Mouse (Mus musculus) forebrain, embryonic 14.5 days (tissue): ENCODE data around the gene Gsdma3. TPM values are rescaled to one million over a fixed set of nuclear protein-coding genes. Genes with fewer than 3 reads are reported as not detected.
"Not testable (repeated sequence)": the region's sequence is repeated elsewhere in the genome, so short reads cannot be mapped to it uniquely, and the experiment has no call there.

Experiments
- ATAC-seq: fragments of 200-750 bp; cut with Nextera tagmentation; 2 replicates; pipeline ENCODE4 v1.8.0; 2017; ENCODE audit warnings: mild to moderate bottlenecking, moderate library complexity
- DNase-seq: peaks from one replicate; pipeline ENCODE4 v3.0.0-alpha.2; 2015; ENCODE audit warnings: low spot score
- H3K27ac ChIP-seq: fragments of 300-500 bp; sonication (generic); 2 replicates; pipeline ENCODE4 v1.5.1; 2014; ENCODE audit warnings: low read depth, mild to moderate bottlenecking, control low read depth, low read length, moderate library complexity
- H3K27me3 ChIP-seq: fragments of 300-500 bp; sonication (generic); replicated peaks from 2 replicates; pipeline ENCODE4 v1.6.1; 2014; ENCODE audit warnings: low read length, control low read depth, mixed read lengths; ENCODE audit not compliant: control insufficient read depth, insufficient read depth
- H3K36me3 ChIP-seq: fragments of 300-500 bp; sonication (generic); 2 replicates; pipeline ENCODE4 v1.6.1; 2014; ENCODE audit warnings: low read length, control low read depth; ENCODE audit not compliant: control insufficient read depth, insufficient read depth
- H3K4me1 ChIP-seq: fragments of 300-500 bp; sonication (generic); 2 replicates; pipeline ENCODE4 v1.6.1; 2014; ENCODE audit warnings: antibody characterized with exemption, low read length, control low read depth; ENCODE audit not compliant: control insufficient read depth, insufficient read depth
- H3K4me2 ChIP-seq: fragments of 300-500 bp; sonication (generic); 2 replicates; pipeline ENCODE4 v1.6.1; 2014; ENCODE audit warnings: mild to moderate bottlenecking, control low read depth, low read length
- H3K4me3 ChIP-seq: fragments of 300-500 bp; sonication (generic); 2 replicates; pipeline ENCODE4 v1.5.1; 2014; ENCODE audit warnings: low read depth, low read length, control low read depth
- H3K9ac ChIP-seq: fragments of 300-500 bp; sonication (generic); 2 replicates; pipeline ENCODE4 v1.6.1; 2014; ENCODE audit warnings: mild to moderate bottlenecking, low read length, control low read depth, moderate library complexity
- H3K9me3 ChIP-seq: fragments of 300-500 bp; sonication (generic); replicated peaks from 2 replicates; pipeline ENCODE4 v1.6.1; 2016; ENCODE audit warnings: low read length, control low read depth, mixed read lengths; ENCODE audit not compliant: control insufficient read depth
- WGBS: fragments of 180-500 bp; shearing (Covaris S2); extraction: QIAGEN DNeasy Blood & Tissue Kit; methylation state at CpG from one replicate; pipeline ENCODE4 v1.1.7; 2014; 5-methylcytosine and 5-hydroxymethylcytosine counted together
- polyA plus RNA-seq: library from polyadenylated mRNA; unstranded; fragments of >200 nt; fragmentation: Nextera tagmentation; extraction: Ambion mirVana; gene quantifications from 2 replicates; pipeline ENCODE4 v1.2.1, GENCODE M21; 2014

Gsdma3 gene
- polyA plus RNA-seq, 1 experiment from 2014 or later = not detected

GRCm38 (mm10) chr11:98671284-98671815 lies 45.2 kb downstream of the Gsdma3 start:
- H3K36me3 ChIP-seq = no peaks in the 10 kb centered on the region
- H3K9ac ChIP-seq = no peak overlapping the region
- H3K27me3 ChIP-seq = no peaks in the 10 kb centered on the region
- H3K9me3 ChIP-seq = no peaks in the 10 kb centered on the region
- H3K27ac ChIP-seq = no peak overlapping the region
- DNase-seq = no peak
- no peak for ATAC-seq
- no peak overlapping the region for H3K4me2 ChIP-seq
- no peaks in the 10 kb centered on the region for H3K4me1 ChIP-seq
- no peak overlapping the region for H3K4me3 ChIP-seq
- WGBS = 87% methylated on average over 3 of the region's 3 CpGs

GRCm38 (mm10) chr11:98671857-98672256 lies 45.7 kb downstream of the Gsdma3 start:
- Histone ChIP-seq H3K27me3 (no peaks in the 10 kb centered on the region), H3K4me3 (no peak overlapping the region), H3K36me3 (no peaks in the 10 kb centered on the region), H3K27ac (no peak overlapping the region), H3K4me2 (no peak overlapping the region), H3K9me3 (no peaks in the 10 kb centered on the region), H3K4me1 (no peaks in the 10 kb centered on the region), H3K9ac (no peak overlapping the region)
- ATAC-seq = no peak
- 65% methylated on average over 5 of the region's 5 CpGs for WGBS
- no peak for DNase-seq

GRCm38 (mm10) chr11:98672482-98672881 lies 46.3 kb downstream of the Gsdma3 start:
- no peaks in the 10 kb centered on the region for H3K27me3 ChIP-seq
- WGBS = 88% methylated on average over 5 of the region's 5 CpGs
- no peaks in the 10 kb centered on the region for H3K9me3 ChIP-seq

GRCm38 (mm10) chr11:98673136-98673535 lies 47.0 kb downstream of the Gsdma3 start:
- WGBS = 2% methylated on average over 6 of the region's 7 CpGs
- not testable (repeated sequence) for H3K4me1 ChIP-seq, H3K4me2 ChIP-seq, H3K27me3 ChIP-seq, H3K9me3 ChIP-seq, H3K4me3 ChIP-seq, H3K27ac ChIP-seq, H3K9ac ChIP-seq, H3K36me3 ChIP-seq, ATAC-seq
- DNase-seq = peak; percentile 64

More at GRCm38 (mm10) chr11:98672482-98672881, 46.3 kb downstream of the Gsdma3 start:
- Histone ChIP-seq H3K4me1 (no peaks in the 10 kb centered on the region), H3K4me3 (no peak overlapping the region), H3K4me2 (no peak overlapping the region), H3K27ac (no peak overlapping the region), H3K9ac (no peak overlapping the region), H3K36me3 (no peaks in the 10 kb centered on the region)
- DNase-seq (no peak), ATAC-seq (no peak)

GRCm38 (mm10) chr11:98675829-98676363 lies 49.7 kb downstream of the Gsdma3 start:
- WGBS = 52% methylated on average over 7 of the region's 7 CpGs
- H3K27me3 ChIP-seq = no peaks in the 10 kb centered on the region
- H3K4me2 ChIP-seq = no peak overlapping the region
- ATAC-seq = no peak
- no peaks in the 10 kb centered on the region for H3K9me3 ChIP-seq
- H3K27ac ChIP-seq = no peak overlapping the region
- no peak for DNase-seq
- no peak overlapping the region for H3K9ac ChIP-seq
- H3K4me1 ChIP-seq = no peaks in the 10 kb centered on the region
- H3K36me3 ChIP-seq = no peaks in the 10 kb centered on the region
- no peak overlapping the region for H3K4me3 ChIP-seq

GRCm38 (mm10) chr11:98680023-98680422 lies 53.9 kb downstream of the Gsdma3 start:
- H3K4me1 ChIP-seq = peaks cover 8% of the 10 kb centered on the region
- H3K27me3 ChIP-seq = no peaks in the 10 kb centered on the region
- H3K27ac ChIP-seq = no peak overlapping the region
- H3K9ac ChIP-seq = no peak overlapping the region
- no peaks in the 10 kb centered on the region for H3K36me3 ChIP-seq
- DNase-seq = no peak
- no peak overlapping the region for H3K4me3 ChIP-seq
- H3K4me2 ChIP-seq = no peak overlapping the region
- ATAC-seq = no peak
- H3K9me3 ChIP-seq = no peaks in the 10 kb centered on the region
- WGBS = 92% methylated on average over 1 of the region's 1 CpGs

GRCm38 (mm10) chr11:98680595-98680994 lies 54.4 kb downstream of the Gsdma3 start:
- not testable (repeated sequence) for ATAC-seq, H3K36me3 ChIP-seq, DNase-seq, H3K9me3 ChIP-seq, H3K9ac ChIP-seq, H3K4me1 ChIP-seq, H3K4me2 ChIP-seq, H3K27ac ChIP-seq, H3K27me3 ChIP-seq, H3K4me3 ChIP-seq
- WGBS = 91% methylated on average over 4 of the region's 4 CpGs

GRCm38 (mm10) chr11:98681186-98681585 lies 55.0 kb downstream of the Gsdma3 start:
- Histone ChIP-seq H3K4me3 (no peak overlapping the region), H3K4me1 (peaks cover 8% of the 10 kb centered on the region), H3K4me2 (no peak overlapping the region), H3K36me3 (peaks cover 11% of the 10 kb centered on the region), H3K27ac (no peak overlapping the region), H3K9me3 (no peaks in the 10 kb centered on the region), H3K27me3 (no peaks in the 10 kb centered on the region), H3K9ac (no peak overlapping the region)
- no peak for ATAC-seq
- DNase-seq = no peak
- 76% methylated on average over 4 of the region's 4 CpGs for WGBS

GRCm38 (mm10) chr11:98681786-98682745 lies 55.9 kb downstream of the Gsdma3 start, which contains the start of gene Psmd3:
TSS of gene Psmd3 (plus strand) at chr11:98682554.
- 5% methylated on average over 45 of the region's 45 CpGs for WGBS
- H3K27ac ChIP-seq = peak within 1 kb of the TSS; percentile 72

More at GRCm38 (mm10) chr11:98681786-98682745, 55.9 kb downstream of the Gsdma3 start, which contains the start of gene Psmd3:
- no peaks in the 10 kb centered on the region for H3K27me3 ChIP-seq
- peak within 1 kb of the TSS; percentile 99 for H3K4me3 ChIP-seq
- ATAC-seq = peak; percentile 95
- peak; percentile 98 for DNase-seq
- H3K4me1 ChIP-seq = peaks cover 8% of the 10 kb centered on the region
- no peaks in the 10 kb centered on the region for H3K9me3 ChIP-seq
- peak within 1 kb of the TSS; percentile 86 for H3K4me2 ChIP-seq
- H3K9ac ChIP-seq = peak within 1 kb of the TSS; percentile 99
- H3K36me3 ChIP-seq = peaks cover 20% of the 10 kb centered on the region
